Mouse (Mus musculus) olfactory bulb, adult 2 months (tissue): ENCODE results near the gene Gucy2e. TPM values are rescaled to one million over a fixed set of nuclear protein-coding genes. Genes with fewer than 3 reads are reported as not detected.

Experiments
- H3K27ac ChIP-seq: fragments of 200-500 bp; 2 replicates; pipeline ENCODE4 v1.5.1; 2012; ENCODE audit warnings: low read depth, low read length; ENCODE audit not compliant: insufficient read depth
- H3K4me1 ChIP-seq: fragments of 200-500 bp; 2 replicates; pipeline ENCODE4 v1.6.1; 2012; ENCODE audit warnings: low read length; ENCODE audit not compliant: control insufficient read depth, insufficient read depth
- H3K4me3 ChIP-seq: fragments of 200-500 bp; 2 replicates; pipeline ENCODE4 v1.5.1; 2012; ENCODE audit warnings: mild to moderate bottlenecking, low read depth, low read length, moderate library complexity; ENCODE audit not compliant: insufficient read depth
- CTCF ChIP-seq: fragments of 200-500 bp; IDR thresholded peaks from 2 replicates; pipeline ENCODE4 v1.5.1; 2012; ENCODE audit warnings: low read depth, mild to moderate bottlenecking, low read length, moderate library complexity; ENCODE audit not compliant: insufficient read depth
- POLR2A ChIP-seq: fragments of 200-500 bp; IDR thresholded peaks from 2 replicates; pipeline ENCODE4 v1.6.1; 2012; ENCODE audit warnings: mild to moderate bottlenecking, low read depth, low read length, moderate library complexity; ENCODE audit not compliant: insufficient read depth
- WGBS: fragments of 180-500 bp; shearing (Covaris S2); methylation state at CpG from one replicate; pipeline ENCODE4 v1.1.7; 2018; 5-methylcytosine and 5-hydroxymethylcytosine counted together
- polyA plus RNA-seq: library from polyadenylated mRNA; stranded (reverse); fragments of >200 nt; gene quantifications from 2 replicates; pipeline ENCODE4 v1.2.4, GENCODE M21; 2012; ENCODE audit warnings: low replicate concordance; ENCODE audit not compliant: missing spikeins, insufficient read depth, insufficient read length

Gene Gucy2e
- polyA plus RNA-seq, 1 experiment, result not detected

DNA sequence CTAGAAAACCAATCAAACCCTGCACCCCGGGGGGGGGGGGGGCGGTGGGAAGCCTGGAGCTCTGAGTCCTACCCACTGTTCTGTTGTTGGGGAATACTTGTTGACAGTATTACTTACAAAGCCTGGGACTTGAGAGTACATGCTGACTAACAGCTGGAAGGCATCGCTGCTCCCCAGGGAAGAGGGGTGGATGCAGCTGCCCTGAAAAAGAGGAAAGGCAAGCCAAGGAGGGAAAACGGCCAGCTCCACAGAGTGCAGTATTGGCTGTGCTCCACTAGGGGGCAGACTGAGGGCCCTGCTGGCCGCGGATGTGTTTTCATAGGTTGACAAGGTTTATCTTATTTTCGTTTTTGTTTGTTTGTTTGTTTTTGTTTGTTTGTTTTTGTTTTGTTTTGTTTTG lies 65.2 kb downstream of the Gucy2e start:
- no peak overlapping the region for H3K27ac ChIP-seq
- TF ChIP-seq POLR2A (no peak), CTCF (peak; percentile 76; the same call in 1 of the 2 replicates)
- 25% methylated on average over 7 of the region's 7 CpGs for WGBS
- peaks cover 9% of the 10 kb centered on the region; the same call in 1 of the 2 replicates for H3K4me1 ChIP-seq
- no peak overlapping the region for H3K4me3 ChIP-seq

GRCm38 (mm10) chr11:69169313-69169712 lies 67.5 kb downstream of the Gucy2e start:
- no peak overlapping the region for H3K4me3 ChIP-seq
- 0 out of 2 replicates have a peak, but pooled peaks cover 4% of the 10 kb centered on the region for H3K4me1 ChIP-seq
- no peak for TF ChIP-seq POLR2A
- no peak for TF ChIP-seq CTCF
- no peak overlapping the region for H3K27ac ChIP-seq
- WGBS, result 70% methylated on average over 12 of the region's 12 CpGs

Other genes starting within 250 kb of the Gucy2e start
- not detected in 2 replicates for gene Pfas, start 228.6 kb downstream of the Gucy2e start, polyA plus RNA-seq
- gene Ctc1, start 221.1 kb downstream of the Gucy2e start, polyA plus RNA-seq, result not detected in 2 replicates
- not detected in 2 replicates for gene Aurkb, start 191.4 kb downstream of the Gucy2e start, polyA plus RNA-seq
- gene Borcs6, start 177.3 kb downstream of the Gucy2e start, polyA plus RNA-seq, result not detected in 2 replicates
- not detected in 2 replicates for gene Tmem107, start 166.2 kb downstream of the Gucy2e start, polyA plus RNA-seq
- gene Vamp2, start 148.5 kb downstream of the Gucy2e start, polyA plus RNA-seq, result 348 and 768 TPM in 2 replicates
- not detected in 2 replicates for gene Per1, start 141.8 kb downstream of the Gucy2e start, polyA plus RNA-seq
- not detected in 2 replicates for gene Hes7, start 116.6 kb downstream of the Gucy2e start, polyA plus RNA-seq
- gene 9130213A22Rik, start 114.4 kb downstream of the Gucy2e start, polyA plus RNA-seq, result not detected in 2 replicates
- gene Aloxe3, start 111.1 kb downstream of the Gucy2e start, polyA plus RNA-seq, result not detected in 2 replicates
- gene Alox12b, start 80.0 kb downstream of the Gucy2e start, polyA plus RNA-seq, result not detected in 2 replicates
- gene Alox8, start 39.2 kb downstream of the Gucy2e start, polyA plus RNA-seq, result not detected in 2 replicates
- not detected in 2 replicates for gene Cntrob, start 86.7 kb upstream of the Gucy2e start, polyA plus RNA-seq
- gene Trappc1, start 86.9 kb upstream of the Gucy2e start, polyA plus RNA-seq, result not detected in 2 replicates
- gene Kcnab3, start 89.2 kb upstream of the Gucy2e start, polyA plus RNA-seq, result not detected in 2 replicates
- not detected in 2 replicates for gene Rnf227, start 103.4 kb upstream of the Gucy2e start, polyA plus RNA-seq
- gene Chd3, start 132.4 kb upstream of the Gucy2e start, polyA plus RNA-seq, result 175 and 278 TPM in 2 replicates
- gene Naa38, start 158.5 kb upstream of the Gucy2e start, polyA plus RNA-seq, result not detected in 2 replicates
- gene Cyb5d1, start 158.6 kb upstream of the Gucy2e start, polyA plus RNA-seq, result not detected in 2 replicates
- gene Tmem88, start 161.2 kb upstream of the Gucy2e start, polyA plus RNA-seq, result not detected in 2 replicates
- gene Kdm6b, start 176.6 kb upstream of the Gucy2e start, polyA plus RNA-seq, result 114 TPM in 1 of 2 replicates, not detected in the other